Mouse (Mus musculus): ENCODE data around the gene Slc48a1.

DNA sequence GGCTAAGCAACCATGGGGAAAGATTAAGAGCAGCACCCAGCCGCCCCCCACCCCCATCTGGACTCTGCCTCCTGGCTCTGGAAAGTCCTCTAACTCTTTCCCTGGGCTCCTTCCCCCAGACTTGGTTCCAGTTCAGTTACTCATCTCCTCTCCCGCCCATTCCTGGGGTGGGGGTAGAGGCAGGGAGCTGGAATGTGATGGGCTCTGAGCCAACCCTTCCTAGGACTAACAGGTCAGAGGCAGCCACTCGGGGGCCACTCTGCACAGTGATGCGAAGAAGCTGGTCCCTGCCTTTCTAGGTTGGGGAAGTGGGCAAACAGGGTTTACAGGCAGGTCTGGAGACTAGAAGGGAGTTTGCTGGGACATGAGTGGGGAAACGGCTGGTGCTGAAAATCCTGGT is 5.2 kb upstream of the Slc48a1 start:
- TF ChIP-seq CEBPB (IDR thresholded peaks at IDR 0.05; ENCODE audit: insufficient read depth, poor library complexity, severe bottlenecking) (no peak), POLR2A (IDR thresholded peaks at IDR 0.05; ENCODE audit: insufficient read length, low read depth) (no peak), MYOG (IDR thresholded peaks at IDR 0.05; ENCODE audit: control insufficient read depth in 1 of 3, insufficient read depth in 1 of 3, insufficient read length in 2 of 3, low read depth in 2 of 3) (no peak), TCF12 (IDR thresholded peaks at IDR 0.05; ENCODE audit: insufficient read depth, poor library complexity, severe bottlenecking) (no peak), SRF (IDR thresholded peaks at IDR 0.05; ENCODE audit: control insufficient read depth, insufficient read length, low read depth) (no peak), MAX (IDR thresholded peaks at IDR 0.05; ENCODE audit: low read depth) (no peak)

Measured in myocyte (in vitro differentiated cells).